Mouse (Mus musculus) kidney, adult 11 months (tissue): Measurements from ENCODE around the gene Prkg1.

Experiments
- DNase-seq: peaks from one replicate; pipeline ENCODE4 v3.0.0; 2022

Gene Prkg1

DNA sequence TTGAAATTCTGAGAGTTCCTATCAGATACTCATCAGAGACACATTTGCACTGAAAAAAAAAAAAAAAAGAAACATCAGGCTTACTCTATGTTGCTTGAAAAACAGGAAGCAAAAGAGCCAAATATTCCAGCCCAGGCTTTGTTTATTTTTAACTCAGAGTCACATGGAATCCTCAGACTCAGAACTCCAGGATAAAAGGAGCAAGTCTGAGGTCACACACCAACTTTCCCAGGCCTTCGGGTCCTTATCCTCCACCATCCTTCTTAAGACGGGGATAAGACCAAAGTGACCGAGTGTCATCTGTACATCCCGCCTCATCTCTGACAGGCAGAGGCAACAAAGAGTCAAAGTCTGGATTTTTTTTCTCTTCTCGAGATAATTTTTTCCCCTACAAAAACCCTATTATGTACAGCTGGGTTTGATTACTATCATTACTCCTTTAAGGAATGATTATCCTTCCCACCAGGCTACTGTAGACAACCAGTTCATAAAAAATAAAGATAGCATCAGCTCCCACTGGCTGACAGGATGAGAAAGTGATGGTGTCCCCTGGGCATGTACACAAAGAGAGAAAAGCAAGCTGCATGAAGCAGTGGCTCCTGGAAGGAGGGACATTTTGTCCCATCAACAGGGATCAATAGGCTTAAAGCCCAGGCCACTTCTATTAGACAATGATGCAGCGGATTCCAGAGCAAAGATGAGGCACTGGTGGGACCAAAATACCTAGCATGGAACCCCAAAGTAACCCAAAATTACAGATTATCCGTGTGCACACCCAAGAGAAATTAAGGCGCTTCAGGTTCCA is 21.4 kb downstream of the Prkg1 start:
- DNase-seq: no peak

DNA sequence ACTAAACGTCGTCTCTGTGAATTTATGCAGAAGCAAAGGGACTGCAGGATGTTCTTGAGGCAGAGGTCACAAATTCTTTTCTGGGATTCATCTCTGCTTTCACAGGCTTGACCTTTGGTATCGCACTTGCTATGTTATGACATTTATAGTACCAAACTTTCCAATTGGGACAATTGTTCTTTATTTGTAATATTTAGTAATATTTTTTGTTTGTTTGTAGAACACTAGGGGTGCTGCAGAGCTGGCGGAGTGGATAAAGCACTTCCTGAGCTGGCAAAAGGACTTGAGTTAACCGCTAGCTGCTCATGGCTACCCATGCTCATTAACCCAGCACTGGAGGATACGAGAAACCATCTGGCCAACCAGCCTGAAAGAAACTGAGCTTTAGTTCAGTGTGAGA is 49.9 kb downstream of the Prkg1 start:
- no peak for DNase-seq

DNA sequence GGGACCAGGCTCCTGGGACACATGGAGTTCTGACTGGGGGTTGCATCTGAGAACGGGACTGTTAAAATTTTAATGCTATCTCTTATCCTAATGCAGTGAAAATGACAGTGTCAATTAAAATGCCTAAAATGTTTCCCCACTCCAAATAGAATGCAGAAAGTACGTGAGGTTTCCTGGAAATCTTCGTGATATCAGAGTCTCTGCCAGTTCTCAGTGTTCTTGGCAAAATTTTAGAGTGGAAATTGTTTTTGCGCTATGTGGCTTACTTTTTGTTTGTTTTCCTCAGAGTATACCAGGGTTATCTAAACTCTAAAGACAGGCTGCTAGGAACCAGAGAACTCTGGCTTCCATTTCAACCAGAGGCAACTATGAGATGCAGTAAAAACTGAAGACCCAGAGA is 50.4 kb downstream of the Prkg1 start:
- no peak for DNase-seq

- no peak for DNase-seq
Measured at GRCm38 (mm10) chr19:31713321-31713720, 51.5 kb downstream of the Prkg1 start.

DNA sequence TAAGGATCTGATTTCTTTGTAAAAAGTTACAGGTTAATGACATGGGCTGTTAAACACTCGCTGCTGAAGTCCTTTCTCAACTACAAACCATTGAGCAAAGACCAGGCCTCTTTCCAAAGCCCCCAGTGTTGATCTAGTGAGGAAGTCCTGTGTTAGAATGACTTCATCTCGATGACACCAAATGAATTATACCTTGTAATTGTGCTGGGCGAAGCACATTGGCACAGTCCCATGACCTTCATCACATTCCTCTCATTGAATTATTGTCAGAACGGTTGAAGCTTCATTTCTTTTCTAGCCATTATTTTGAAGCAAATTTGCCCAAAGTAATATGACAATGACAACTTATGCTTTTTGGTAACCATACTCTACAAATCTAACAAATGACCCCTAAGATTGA is 54.5 kb downstream of the Prkg1 start:
- no peak for DNase-seq

DNA sequence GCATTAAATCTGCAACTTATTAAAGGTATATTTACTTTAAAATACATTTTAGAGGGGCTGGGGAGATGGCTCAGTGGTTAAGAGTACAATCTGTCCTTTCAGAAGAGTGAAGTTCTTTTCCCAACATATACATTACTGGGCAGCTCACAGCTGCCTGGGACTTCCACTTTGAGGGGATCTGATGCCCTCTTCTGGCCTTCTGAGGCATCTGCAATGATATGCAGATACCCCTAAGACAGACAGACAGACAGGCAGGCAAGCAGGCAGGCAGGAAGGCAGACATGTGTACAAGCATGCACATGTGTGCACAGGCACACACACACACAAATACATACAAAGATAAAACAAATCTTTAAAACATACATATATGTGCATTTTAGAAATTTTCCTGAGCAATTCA is 60.8 kb downstream of the Prkg1 start:
- no peak for DNase-seq

DNA sequence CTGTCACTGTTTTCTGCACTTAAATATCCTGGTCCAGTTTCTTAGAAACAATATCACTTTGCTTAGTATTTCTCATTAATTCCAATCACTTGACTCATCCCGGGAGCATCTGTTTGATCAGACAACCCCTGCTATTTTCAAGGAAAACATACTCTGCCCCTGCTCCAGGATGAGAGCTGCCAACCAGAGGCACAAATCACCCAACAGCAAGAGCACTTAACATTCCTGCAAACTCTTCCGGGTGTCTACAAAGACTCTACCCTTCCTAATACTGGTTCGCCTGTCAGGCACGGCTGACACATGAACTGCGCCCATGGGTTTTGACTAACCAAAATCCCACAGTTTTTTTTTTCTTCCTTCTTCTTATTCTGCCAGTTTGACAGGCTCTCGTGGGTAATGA is 65.9 kb downstream of the Prkg1 start:
- no peak for DNase-seq

GRCm38 (mm10) chr19:31680821-31681220 is 84.0 kb downstream of the Prkg1 start:
- DNase-seq: no peak

- DNase-seq: no peak
Measured at GRCm38 (mm10) chr19:31678324-31678723, 86.5 kb downstream of the Prkg1 start.

- no peak for DNase-seq
Measured at GRCm38 (mm10) chr19:31671726-31672125, 93.1 kb downstream of the Prkg1 start.

GRCm38 (mm10) chr19:31665007-31665406 is 99.8 kb downstream of the Prkg1 start:
- no peak for DNase-seq

GRCm38 (mm10) chr19:31664159-31664991 is 100.5 kb downstream of the Prkg1 start:
- DNase-seq: no peak

DNA sequence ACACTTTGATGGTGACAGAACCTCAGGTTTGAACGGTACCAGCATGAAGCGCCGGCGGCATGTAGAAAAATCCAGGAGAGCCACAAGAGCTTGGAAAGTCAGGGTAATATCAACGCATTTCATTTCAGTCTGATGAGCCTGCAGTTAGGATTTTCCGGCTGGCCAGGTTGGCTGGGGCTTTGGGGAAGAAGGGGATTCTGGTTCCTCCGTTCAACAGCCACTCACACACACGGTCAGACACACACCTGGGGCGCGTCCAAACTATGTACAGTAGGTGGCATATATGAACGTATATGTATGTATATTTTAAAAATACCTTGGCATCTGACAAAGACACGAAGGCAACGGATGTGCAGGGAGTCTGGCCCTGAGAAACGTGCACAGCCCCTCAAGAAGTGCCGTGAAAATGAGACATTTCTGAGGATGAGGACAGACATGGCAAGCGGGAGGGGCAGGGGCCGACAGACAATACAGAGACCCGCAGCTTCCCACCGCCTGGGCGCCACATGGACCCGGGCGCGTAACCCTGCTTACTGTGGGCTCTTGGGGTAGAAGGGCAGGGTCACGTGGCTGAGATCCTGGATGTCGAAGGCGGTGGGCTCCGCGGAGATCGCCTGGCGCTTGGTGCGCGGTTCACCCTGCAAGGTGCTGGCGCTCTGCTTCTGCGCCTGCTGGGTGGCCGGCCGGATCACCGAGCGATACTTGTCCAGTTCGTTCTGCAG is 101.2 kb downstream of the Prkg1 start:
- DNase-seq: no peak

- DNase-seq: no peak
Measured at GRCm38 (mm10) chr19:31662802-31663201, 102.0 kb downstream of the Prkg1 start.

GRCm38 (mm10) chr19:31658751-31659397 is 106.0 kb downstream of the Prkg1 start:
- no peak for DNase-seq

GRCm38 (mm10) chr19:31656256-31656655 is 108.6 kb downstream of the Prkg1 start:
- DNase-seq: no peak

GRCm38 (mm10) chr19:31655826-31656225 is 109.0 kb downstream of the Prkg1 start:
- DNase-seq: no peak

DNA sequence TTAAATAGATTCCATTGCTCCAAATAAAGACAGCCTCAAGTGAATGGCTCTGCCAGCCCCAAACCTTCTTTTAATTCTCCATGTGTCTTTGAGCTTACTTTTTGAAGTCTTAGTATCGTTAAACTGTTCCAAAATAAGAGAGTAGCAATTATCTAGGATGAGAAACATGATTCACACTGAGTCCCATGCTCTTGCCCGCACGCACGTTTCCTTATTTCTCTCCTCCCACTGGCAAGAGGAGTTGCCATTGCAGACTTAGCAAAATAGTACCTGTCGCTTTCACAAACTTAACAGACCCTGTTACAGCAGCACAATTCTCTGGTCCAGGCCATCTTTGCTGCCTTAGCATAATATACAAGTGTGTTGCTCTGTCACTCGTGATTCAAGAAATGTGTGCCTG is 110.8 kb downstream of the Prkg1 start:
- DNase-seq: no peak

- DNase-seq: no peak
Measured at GRCm38 (mm10) chr19:31650452-31650851, 114.4 kb downstream of the Prkg1 start.

DNA sequence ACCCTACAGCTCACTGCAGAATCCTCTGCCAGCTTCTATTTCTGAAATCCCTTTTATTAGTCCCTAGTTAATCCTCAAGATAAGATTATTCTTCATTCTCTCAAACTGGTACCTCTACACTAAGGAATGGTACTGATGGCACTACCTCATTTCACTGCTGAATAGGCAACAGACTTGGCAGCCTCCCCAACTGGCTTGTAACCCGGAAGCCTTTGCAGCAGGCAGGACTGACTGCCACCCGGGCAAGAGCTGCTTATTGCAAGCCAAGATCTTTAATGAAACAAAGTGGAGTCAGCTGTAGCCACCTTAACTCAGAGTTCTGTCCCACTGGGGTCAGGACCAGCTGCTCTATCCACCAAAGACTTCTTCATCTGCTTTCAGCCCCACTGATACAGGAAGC is 117.3 kb downstream of the Prkg1 start:
- DNase-seq: no peak

DNA sequence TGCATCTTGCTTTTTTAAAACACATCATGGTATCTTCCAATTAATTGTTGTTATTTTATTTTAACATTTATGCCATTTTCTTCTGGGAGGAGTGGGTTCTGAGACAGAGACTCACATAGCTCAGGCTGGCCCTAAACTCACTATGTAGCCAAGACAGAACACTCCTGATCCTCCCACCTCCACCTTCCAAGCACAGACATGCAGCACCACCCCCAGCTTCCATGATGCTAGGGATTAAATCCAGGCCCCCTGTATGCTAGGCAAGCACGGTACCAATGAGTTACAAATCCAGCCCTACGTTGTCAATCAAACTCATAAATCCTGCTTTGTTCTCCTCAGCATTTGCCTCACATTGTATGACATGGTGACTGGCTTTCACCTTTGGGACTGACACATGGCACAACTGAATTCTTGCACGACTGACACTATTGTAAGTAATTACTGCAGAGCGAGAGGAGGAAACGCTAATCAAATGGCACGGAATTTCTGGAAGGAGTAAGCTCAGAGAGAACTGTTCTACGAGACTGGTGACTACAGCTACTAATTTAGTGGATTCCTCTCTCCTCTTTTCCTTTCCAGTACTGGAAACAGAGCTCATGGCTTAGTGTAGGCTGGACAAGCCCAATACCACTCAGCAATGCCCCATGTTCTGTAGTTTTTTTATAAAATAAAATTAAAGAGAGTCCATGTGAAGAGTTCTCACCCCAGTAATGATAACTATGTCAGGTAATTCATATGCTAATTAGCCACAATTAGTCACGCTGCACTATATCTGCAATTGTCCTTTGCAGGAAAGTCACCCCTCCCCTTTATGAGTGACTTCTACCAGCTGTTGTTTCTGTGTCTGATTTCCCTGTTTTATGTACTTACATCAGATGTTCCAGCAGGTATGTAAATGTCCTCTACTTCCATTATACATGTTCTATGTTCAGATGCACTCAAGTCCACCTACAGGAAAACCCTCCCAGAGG is 133.6 kb downstream of the Prkg1 start:
- no peak for DNase-seq

DNA sequence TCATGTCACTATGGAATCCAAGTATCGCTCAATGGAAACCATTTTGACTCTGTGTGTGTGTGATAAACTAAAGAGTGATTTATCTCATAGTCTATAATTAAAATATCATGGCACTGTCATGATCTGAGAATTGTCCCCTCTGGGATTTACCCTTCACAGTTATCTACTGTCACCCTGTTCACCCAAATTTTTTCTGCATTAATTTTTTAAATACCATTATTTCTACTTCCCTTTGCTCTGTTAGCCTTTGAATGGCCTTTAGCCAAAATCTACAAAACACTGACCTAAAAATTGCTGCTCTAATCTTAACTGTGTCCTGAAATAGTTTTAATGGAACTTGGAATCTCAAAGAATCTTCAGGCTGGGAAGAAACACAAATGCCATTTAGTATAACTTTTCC is 143.1 kb downstream of the Prkg1 start:
- no peak for DNase-seq
